Mouse (Mus musculus) bone marrow macrophage, adult 2 months (primary cell): ENCODE data around the gene Stam2.

Experiments used
- CTCF ChIP-seq: IDR thresholded peaks from 2 replicates; pipeline ENCODE4 v1.5.1; 2012; ENCODE audit warnings: low read depth, mild to moderate bottlenecking, low read length, moderate library complexity
- POLR2A ChIP-seq: IDR thresholded peaks from 2 replicates; pipeline ENCODE4 v1.6.1; 2012; ENCODE audit warnings: mild to moderate bottlenecking, low read depth, low read length, borderline replicate concordance

DNA sequence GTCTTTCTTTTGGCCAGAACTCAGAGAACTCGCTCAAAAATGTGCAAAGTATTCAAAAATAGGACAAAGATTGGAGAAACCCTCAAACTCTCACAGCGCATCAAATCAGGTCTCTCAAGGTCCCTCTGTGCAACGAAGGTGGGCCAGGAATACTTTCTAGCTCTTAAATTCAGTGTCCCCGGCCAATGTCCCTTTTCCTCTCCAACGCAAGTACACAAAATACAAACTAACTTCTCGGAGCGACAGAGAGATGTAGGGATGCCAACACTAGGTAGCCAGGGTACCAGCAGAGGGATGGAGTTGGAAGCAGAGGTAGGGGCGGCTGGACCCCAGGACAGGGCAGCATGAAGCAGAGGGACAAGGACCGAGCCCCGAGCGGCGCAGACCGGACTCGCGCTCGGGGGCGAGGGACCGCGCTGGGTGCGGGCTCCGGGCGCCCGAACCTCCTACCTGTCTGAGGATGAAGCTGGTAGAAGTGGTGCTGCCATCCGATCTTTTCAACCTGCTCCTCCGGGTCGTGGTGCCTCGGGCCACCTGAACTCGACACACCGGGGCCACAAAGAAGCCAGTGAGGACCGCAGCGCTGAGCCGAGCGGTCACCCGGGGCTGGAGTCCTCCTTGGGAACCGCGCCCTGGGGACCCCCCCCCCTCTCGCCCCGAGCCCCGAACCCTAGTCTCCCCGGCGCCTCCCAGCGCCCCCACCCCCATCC is 66.6 kb downstream of the Stam2 start:
- TF ChIP-seq POLR2A (no peak), CTCF (no peak)
